Mouse (Mus musculus) embryonic facial prominence, embryonic 10.5 days (tissue): ENCODE results near the gene Fmo2. TPM values are rescaled to one million over a fixed set of nuclear protein-coding genes. Genes with fewer than 3 reads are reported as not detected.

Experiments
- DNase-seq: peaks from one replicate; pipeline ENCODE4 v3.0.0-alpha.2; 2017; ENCODE audit warnings: low spot score
- H3K27ac ChIP-seq: fragments of 300-500 bp; sonication (generic); replicated peaks from 2 replicates; pipeline ENCODE4 v1.5.1; 2016; ENCODE audit warnings: mild to moderate bottlenecking
- H3K27me3 ChIP-seq: fragments of 300-500 bp; sonication (generic); replicated peaks from 2 replicates; pipeline ENCODE4 v1.6.1; 2016; ENCODE audit warnings: low read depth, mild to moderate bottlenecking; ENCODE audit not compliant: poor library complexity, severe bottlenecking
- H3K36me3 ChIP-seq: fragments of 300-500 bp; sonication (generic); replicated peaks from 2 replicates; pipeline ENCODE4 v1.6.1; 2016; ENCODE audit warnings: mild to moderate bottlenecking, moderate library complexity
- H3K4me1 ChIP-seq: fragments of 300-500 bp; sonication (generic); 2 replicates; pipeline ENCODE4 v1.6.1; 2016
- H3K4me3 ChIP-seq: fragments of 300-500 bp; sonication (generic); 2 replicates; pipeline ENCODE4 v1.5.1; 2016; ENCODE audit warnings: mild to moderate bottlenecking, moderate library complexity
- H3K9me3 ChIP-seq: fragments of 300-500 bp; sonication (generic); 2 replicates; pipeline ENCODE4 v1.6.1; 2016; ENCODE audit warnings: mild to moderate bottlenecking
- WGBS: fragments of 180-500 bp; shearing (Covaris S2); methylation state at CpG from one replicate; pipeline ENCODE4 v1.1.7; 2016; 5-methylcytosine and 5-hydroxymethylcytosine counted together
- polyA plus RNA-seq: library from polyadenylated mRNA; unstranded; fragments of >200 nt; fragmentation: Nextera tagmentation; extraction: Ambion mirVana; gene quantifications from 2 replicates; pipeline ENCODE4 v1.2.1, GENCODE M21; 2016

Fmo2 gene
- polyA plus RNA-seq, 1 experiment from 2014 or later = not detected

- Histone ChIP-seq H3K27me3 (no peaks in the 10 kb centered on the region), H3K4me3 (no peak overlapping the region), H3K27ac (no peak overlapping the region), H3K36me3 (no peaks in the 10 kb centered on the region), H3K4me1 (peaks cover 7% of the 10 kb centered on the region; the same call in 1 of the 2 replicates), H3K9me3 (no peaks in the 10 kb centered on the region)
- DNase-seq = no peak
- WGBS = 74% methylated on average over 2 of the region's 2 CpGs
Measured at GRCm38 (mm10) chr1:162930631-162931030, 32.1 kb upstream of the Fmo2 start.

- H3K36me3 ChIP-seq = no peaks in the 10 kb centered on the region
- no peaks in the 10 kb centered on the region for H3K9me3 ChIP-seq
- peaks cover 4% of the 10 kb centered on the region; the same call in 1 of the 2 replicates for H3K4me1 ChIP-seq
- H3K4me3 ChIP-seq = no peak overlapping the region
- H3K27ac ChIP-seq = no peak overlapping the region
- WGBS = 92% methylated on average over 3 of the region's 3 CpGs
- DNase-seq = no peak
- H3K27me3 ChIP-seq = no peaks in the 10 kb centered on the region
Measured at GRCm38 (mm10) chr1:162929146-162929545, 30.6 kb upstream of the Fmo2 start.

GRCm38 (mm10) chr1:162925121-162925520 is 26.6 kb upstream of the Fmo2 start:
- no peaks in the 10 kb centered on the region for H3K27me3 ChIP-seq
- H3K36me3 ChIP-seq = no peaks in the 10 kb centered on the region
- H3K4me1 ChIP-seq = no peaks in the 10 kb centered on the region
- no peaks in the 10 kb centered on the region for H3K9me3 ChIP-seq
- H3K27ac ChIP-seq = no peak overlapping the region
- DNase-seq = no peak
- 69% methylated on average over 1 of the region's 1 CpGs for WGBS
- no peak overlapping the region for H3K4me3 ChIP-seq

GRCm38 (mm10) chr1:162916661-162917060 is 18.1 kb upstream of the Fmo2 start:
- H3K9me3 ChIP-seq = no peaks in the 10 kb centered on the region
- H3K36me3 ChIP-seq = no peaks in the 10 kb centered on the region
- H3K27ac ChIP-seq = no peak overlapping the region
- DNase-seq = no peak
- 82% methylated on average over 8 of the region's 8 CpGs for WGBS
- no peak overlapping the region for H3K4me3 ChIP-seq
- no peaks in the 10 kb centered on the region for H3K4me1 ChIP-seq
- H3K27me3 ChIP-seq = no peaks in the 10 kb centered on the region

- Histone ChIP-seq H3K27me3 (no peaks in the 10 kb centered on the region), H3K9me3 (no peaks in the 10 kb centered on the region), H3K4me3 (no peak overlapping the region), H3K27ac (no peak overlapping the region), H3K36me3 (no peaks in the 10 kb centered on the region), H3K4me1 (no peaks in the 10 kb centered on the region)
- WGBS = 89% methylated on average over 4 of the region's 4 CpGs
- no peak for DNase-seq
Measured at GRCm38 (mm10) chr1:162914932-162915556, 16.5 kb upstream of the Fmo2 start.

GRCm38 (mm10) chr1:162912085-162912484 is 13.6 kb upstream of the Fmo2 start:
- Histone ChIP-seq H3K36me3 (no peaks in the 10 kb centered on the region), H3K4me3 (no peak overlapping the region), H3K27me3 (no peaks in the 10 kb centered on the region), H3K27ac (no peak overlapping the region), H3K9me3 (no peaks in the 10 kb centered on the region), H3K4me1 (no peaks in the 10 kb centered on the region)
- DNase-seq = no peak

GRCm38 (mm10) chr1:162901879-162902278 is 3.4 kb upstream of the Fmo2 start:
- Histone ChIP-seq H3K4me1 (no peaks in the 10 kb centered on the region), H3K27ac (no peak overlapping the region), H3K4me3 (no peak overlapping the region), H3K9me3 (no peaks in the 10 kb centered on the region), H3K27me3 (no peaks in the 10 kb centered on the region), H3K36me3 (no peaks in the 10 kb centered on the region)
- WGBS = 74% methylated on average over 4 of the region's 4 CpGs
- no peak for DNase-seq

GRCm38 (mm10) chr1:162895900-162896299 is 2.6 kb downstream of the Fmo2 start:
- H3K27me3 ChIP-seq = no peaks in the 10 kb centered on the region
- no peaks in the 10 kb centered on the region for H3K36me3 ChIP-seq
- WGBS = 38% methylated on average over 6 of the region's 6 CpGs
- peak; percentile 78 for DNase-seq
- H3K4me1 ChIP-seq = no peaks in the 10 kb centered on the region
- no peak overlapping the region for H3K27ac ChIP-seq
- H3K9me3 ChIP-seq = no peaks in the 10 kb centered on the region
- H3K4me3 ChIP-seq = no peak overlapping the region

- Histone ChIP-seq H3K4me3 (no peak overlapping the region), H3K27me3 (no peaks in the 10 kb centered on the region), H3K36me3 (no peaks in the 10 kb centered on the region), H3K9me3 (no peaks in the 10 kb centered on the region), H3K4me1 (no peaks in the 10 kb centered on the region), H3K27ac (no peak overlapping the region)
- no peak for DNase-seq
- 93% methylated on average over 6 of the region's 6 CpGs for whole genome bisulfite sequencing
Measured at GRCm38 (mm10) chr1:162893014-162893413, 5.5 kb downstream of the Fmo2 start.

- H3K27me3 ChIP-seq = no peaks in the 10 kb centered on the region
- H3K4me3 ChIP-seq = no peak overlapping the region
- no peaks in the 10 kb centered on the region for H3K36me3 ChIP-seq
- H3K9me3 ChIP-seq = no peaks in the 10 kb centered on the region
- 77% methylated on average over 6 of the region's 6 CpGs for WGBS
- no peak overlapping the region for H3K27ac ChIP-seq
- H3K4me1 ChIP-seq = no peaks in the 10 kb centered on the region
- DNase-seq = no peak
Measured at GRCm38 (mm10) chr1:162891980-162892451, 6.5 kb downstream of the Fmo2 start.

- no peaks in the 10 kb centered on the region for H3K36me3 ChIP-seq
- no peaks in the 10 kb centered on the region for H3K9me3 ChIP-seq
- no peak for DNase-seq
- H3K4me1 ChIP-seq = no peaks in the 10 kb centered on the region
- no peaks in the 10 kb centered on the region for H3K27me3 ChIP-seq
- 88% methylated on average over 12 of the region's 12 CpGs for WGBS
- no peak overlapping the region for H3K27ac ChIP-seq
- H3K4me3 ChIP-seq = no peak overlapping the region
Measured at GRCm38 (mm10) chr1:162888646-162889045, 9.9 kb downstream of the Fmo2 start.

- H3K4me3 ChIP-seq = no peak overlapping the region
- H3K9me3 ChIP-seq = no peaks in the 10 kb centered on the region
- no peak overlapping the region for H3K27ac ChIP-seq
- H3K4me1 ChIP-seq = no peaks in the 10 kb centered on the region
- H3K27me3 ChIP-seq = no peaks in the 10 kb centered on the region
- no peaks in the 10 kb centered on the region for H3K36me3 ChIP-seq
- WGBS = 95% methylated on average over 7 of the region's 7 CpGs
- no peak for DNase-seq
Measured at GRCm38 (mm10) chr1:162887644-162888043, 10.9 kb downstream of the Fmo2 start.

- Histone ChIP-seq H3K27ac (no peak overlapping the region), H3K9me3 (no peaks in the 10 kb centered on the region), H3K4me3 (no peak overlapping the region), H3K4me1 (no peaks in the 10 kb centered on the region), H3K27me3 (no peaks in the 10 kb centered on the region), H3K36me3 (no peaks in the 10 kb centered on the region)
- DNase-seq = no peak
- WGBS = 83% methylated on average over 11 of the region's 11 CpGs
Measured at GRCm38 (mm10) chr1:162886138-162886816, 12.2 kb downstream of the Fmo2 start.
